Mouse (Mus musculus) skeletal muscle tissue, postnatal 0 days (tissue): ENCODE measurements around the gene Crocc. TPM values are rescaled to one million over a fixed set of nuclear protein-coding genes. Genes with fewer than 3 reads are reported as not detected.

Experiments
- polyA plus RNA-seq: library from polyadenylated mRNA; unstranded; fragments of >200 nt; fragmentation: Nextera tagmentation; extraction: Ambion mirVana; gene quantifications from 2 replicates; pipeline ENCODE4 v1.2.1, GENCODE M21; 2015

The Crocc gene
- polyA plus RNA-seq = 0.99 and 1.7 TPM in 2 replicates

DNA sequence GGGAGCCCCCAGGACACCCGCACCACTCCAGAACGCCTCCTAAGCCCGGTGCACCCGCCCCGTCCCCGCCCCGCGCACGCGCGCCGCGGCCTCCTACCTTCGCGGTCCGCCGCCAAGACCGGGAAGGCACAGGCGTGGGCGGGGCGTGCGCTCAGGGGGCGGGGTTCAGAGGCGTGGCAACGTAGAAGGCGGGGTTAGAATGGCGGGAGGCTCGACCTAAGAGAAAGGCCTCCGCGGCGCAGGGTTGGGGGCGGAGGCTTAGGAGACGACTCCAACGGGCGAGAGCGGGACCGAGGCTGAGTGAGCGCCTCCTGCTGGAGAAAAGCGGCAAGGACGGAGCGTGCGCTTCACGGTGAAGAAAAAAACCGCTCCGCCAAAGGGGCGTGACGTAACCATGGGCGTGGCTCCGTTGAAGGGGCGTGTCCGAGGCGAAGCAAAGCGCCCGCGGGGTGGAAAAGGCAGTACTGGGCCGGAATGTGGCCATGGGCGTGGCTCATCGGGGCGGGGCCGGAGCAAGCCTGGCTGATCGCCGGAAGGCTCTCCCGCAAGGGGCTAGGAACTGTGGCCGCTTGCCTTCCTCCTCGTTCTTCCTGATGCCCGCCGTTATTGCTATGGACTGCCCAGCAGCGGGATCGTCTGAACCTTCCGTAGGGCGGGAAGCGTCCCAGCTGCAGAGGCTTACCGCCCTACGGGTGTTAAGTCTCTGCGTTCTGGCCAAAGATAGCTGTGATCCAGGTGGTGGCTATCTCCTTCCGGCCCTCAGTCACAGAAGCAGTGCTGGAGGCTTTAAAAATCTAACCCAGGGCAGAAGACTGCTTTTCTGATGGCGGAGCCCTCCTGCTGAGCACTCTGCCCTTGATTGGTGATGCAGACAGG, at the start of gene Crocc:
Crocc (minus strand) TSS at position 125 of the 876 bp plus-strand sequence.

DNA sequence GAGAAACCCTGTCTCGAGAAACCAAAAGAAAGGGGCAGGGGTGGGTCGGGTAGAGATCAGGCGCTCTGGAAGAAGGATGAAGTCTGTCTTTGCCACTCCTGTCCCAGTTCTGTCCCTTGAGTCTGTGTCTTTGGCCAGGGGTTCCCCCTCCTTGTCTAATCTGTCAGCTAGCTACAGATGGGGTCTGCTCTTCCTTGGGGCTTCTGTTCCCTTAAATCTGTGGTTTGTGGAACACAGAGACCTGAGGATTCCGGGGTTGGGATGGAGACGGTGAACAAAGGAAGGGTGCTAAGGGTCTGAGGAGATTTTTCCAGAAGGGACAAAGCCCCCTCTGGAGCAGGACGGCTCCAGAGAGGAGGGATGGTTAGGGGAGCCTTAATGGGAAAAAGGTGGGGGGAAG, 27.7 kb upstream of the Crocc start, which contains the start of gene Spata21:
Spata21 (plus strand) TSS at position 301 of the 400 bp plus-strand sequence.

GRCm38 (mm10) chr4:141077681-141078509, 17.5 kb upstream of the Crocc start, which contains the start of gene Necap2:
Necap2 (minus strand) TSS chr4:141078357.

DNA sequence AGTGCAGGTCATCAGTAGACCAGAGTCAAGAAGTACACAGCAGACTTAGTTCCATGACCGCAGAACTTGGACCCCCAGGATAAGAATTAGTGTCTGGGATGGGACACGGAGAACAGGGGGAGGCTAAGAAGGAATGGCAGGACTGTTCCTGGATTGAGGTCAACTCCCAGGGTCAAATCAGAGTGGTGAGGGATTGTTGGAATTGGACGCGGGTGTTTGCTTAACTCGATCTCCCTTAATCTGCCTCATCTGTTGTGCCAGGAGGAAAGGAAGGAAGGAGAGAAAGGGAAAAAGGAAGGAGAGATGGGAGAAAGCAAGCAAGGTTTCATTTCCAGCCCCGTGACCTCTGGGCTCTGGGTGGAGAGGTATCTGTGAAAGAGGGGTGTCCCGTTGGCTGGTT, 50.2 kb downstream of the Crocc start, which contains the start of gene Mfap2:
Mfap2 (plus strand) TSS at position 301 of the 400 bp plus-strand sequence.

DNA sequence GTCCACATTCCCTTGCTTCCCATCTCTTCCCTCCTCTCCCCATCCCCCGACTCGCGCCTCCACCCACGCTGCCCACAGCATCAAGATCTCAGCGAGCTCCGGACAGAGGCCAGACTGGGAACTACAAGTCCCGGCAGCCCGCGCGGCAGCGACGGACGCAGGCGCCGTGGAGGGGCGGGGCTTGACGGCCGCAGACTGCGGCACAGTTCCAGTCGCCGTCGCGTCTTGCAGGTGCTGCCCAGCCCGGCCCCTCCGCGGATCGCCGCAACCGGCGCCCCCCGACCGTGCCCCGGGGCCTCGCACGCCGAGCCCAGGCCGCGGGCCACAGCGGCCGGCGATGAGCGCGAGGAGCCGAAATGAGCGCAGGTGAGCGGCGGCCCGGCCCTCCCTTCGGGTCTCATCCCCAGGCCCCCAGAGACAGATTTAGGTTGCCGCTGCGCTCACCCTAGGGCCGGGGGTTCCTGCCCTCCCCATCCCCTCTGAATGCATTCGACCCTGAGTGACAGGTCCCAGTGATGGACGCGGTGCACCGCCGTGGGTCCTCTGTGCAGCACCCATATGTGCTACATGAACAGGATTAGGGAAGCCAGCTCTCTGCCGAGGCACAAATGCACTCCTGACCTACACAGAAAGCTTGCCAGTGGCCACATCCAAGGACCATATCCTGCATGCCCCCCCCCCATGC, 73.5 kb downstream of the Crocc start, which contains the start of gene Atp13a2:
Atp13a2 (plus strand) TSS at position 163 of the 685 bp plus-strand sequence.

Other genes starting within 250 kb of the Crocc start
- gene Padi3, start 249.9 kb downstream of the Crocc start, polyA plus RNA-seq = 0.09 and 0.10 TPM in 2 replicates
- gene Padi1, start 214.8 kb downstream of the Crocc start, polyA plus RNA-seq = 0.05 TPM in 2 replicates
- gene Padi2, start 154.2 kb downstream of the Crocc start, polyA plus RNA-seq = 55.7 and 69.2 TPM in 2 replicates
- 785 and 842 TPM in 2 replicates for gene Sdhb, start 99.3 kb downstream of the Crocc start, polyA plus RNA-seq
- gene Atp13a2, start 73.7 kb downstream of the Crocc start, polyA plus RNA-seq = 18.1 and 19.8 TPM in 2 replicates
- gene Mfap2, start 50.1 kb downstream of the Crocc start, polyA plus RNA-seq = 295 and 341 TPM in 2 replicates
- 38.3 and 50.7 TPM in 2 replicates for gene Necap2, start 17.8 kb upstream of the Crocc start, polyA plus RNA-seq
- gene Spata21, start 27.8 kb upstream of the Crocc start, polyA plus RNA-seq = 0.37 and 0.40 TPM in 2 replicates
- gene Szrd1, start 79.2 kb upstream of the Crocc start, polyA plus RNA-seq = 28.3 and 29.0 TPM in 2 replicates
- 7.7 and 8.1 TPM in 2 replicates for gene Fbxo42, start 87.4 kb upstream of the Crocc start, polyA plus RNA-seq
- gene Rsg1, start 153.4 kb upstream of the Crocc start, polyA plus RNA-seq = 1.0 and 1.2 TPM in 2 replicates
- gene Arhgef19, start 178.9 kb upstream of the Crocc start, polyA plus RNA-seq = 0.81 and 1.7 TPM in 2 replicates
- 0.54 and 0.99 TPM in 2 replicates for gene Epha2, start 240.7 kb upstream of the Crocc start, polyA plus RNA-seq